Mouse (Mus musculus): ENCODE data around the gene Rhou.

DNA sequence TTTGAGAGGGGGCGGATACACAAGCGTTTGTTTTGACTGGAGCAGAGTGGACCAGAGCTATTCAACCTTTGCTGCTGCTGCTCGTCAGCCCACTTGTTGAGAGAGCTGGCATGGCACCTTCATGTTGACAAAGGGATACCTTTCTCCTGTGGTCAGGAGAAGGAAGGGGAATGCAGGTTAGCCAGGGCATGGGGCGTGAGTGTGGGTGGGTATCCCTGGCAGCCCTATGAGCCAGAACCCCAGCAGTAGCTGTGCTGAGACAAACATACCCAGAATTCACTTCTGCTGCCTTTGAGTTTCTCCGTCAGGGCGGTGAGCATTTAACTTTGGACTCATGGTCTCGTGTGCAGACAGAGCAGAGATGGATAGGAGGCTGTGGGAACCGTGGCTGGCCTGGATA, 4.1 kb downstream of the Rhou start:
- no peak for TF ChIP-seq CTCF (IDR thresholded peaks at IDR 0.05; ENCODE audit: borderline replicate concordance, control insufficient read depth, extremely low read depth, insufficient read depth, low read length, poor library complexity)
- TF ChIP-seq POLR2A (IDR thresholded peaks at IDR 0.05; ENCODE audit: control insufficient read depth, extremely low read depth, insufficient read depth, low read length, poor library complexity): no peak

Data from thymus, adult 2 months (tissue).